Mouse (Mus musculus): Measurements from ENCODE around the gene Dsn1.

The Dsn1 gene

GRCm38 (mm10) chr2:156973316-156974100, 33.4 kb downstream of the Dsn1 start:
- peak; percentile 12 to 21 for DNase-seq (ENCODE audit: low spot score in 2 of 2)

GRCm38 (mm10) chr2:156970253-156970652, 36.7 kb downstream of the Dsn1 start:
- no peak for DNase-seq (ENCODE audit: low spot score in 2 of 2)

- DNase-seq (ENCODE audit: low spot score in 2 of 2) = no peak
Observed at GRCm38 (mm10) chr2:156968501-156968900, 38.5 kb downstream of the Dsn1 start.

GRCm38 (mm10) chr2:156967388-156967787, 39.6 kb downstream of the Dsn1 start:
- peak; percentile 13 for DNase-seq (ENCODE audit: low spot score in 2 of 2)

- no peak for DNase-seq (ENCODE audit: low spot score in 2 of 2)
Observed at GRCm38 (mm10) chr2:156963891-156964290, 43.1 kb downstream of the Dsn1 start.

GRCm38 (mm10) chr2:156958496-156959252, 48.3 kb downstream of the Dsn1 start:
- no peak for DNase-seq (ENCODE audit: low spot score in 2 of 2)

GRCm38 (mm10) chr2:156957035-156957434, 49.9 kb downstream of the Dsn1 start:
- DNase-seq (ENCODE audit: low spot score in 2 of 2) = no peak

GRCm38 (mm10) chr2:156956306-156956705, 50.6 kb downstream of the Dsn1 start:
- no peak for DNase-seq (ENCODE audit: low spot score in 2 of 2)

GRCm38 (mm10) chr2:156954463-156954862, 52.5 kb downstream of the Dsn1 start:
- no peak for DNase-seq (ENCODE audit: low spot score in 2 of 2)

- DNase-seq (ENCODE audit: low spot score in 2 of 2) = no peak
Observed at GRCm38 (mm10) chr2:156951301-156952094, 55.5 kb downstream of the Dsn1 start.

GRCm38 (mm10) chr2:156950816-156951215, 56.1 kb downstream of the Dsn1 start:
- no peak for DNase-seq (ENCODE audit: low spot score in 2 of 2)

Measured in heart, adult 9 months (tissue).